Mouse (Mus musculus) forebrain, postnatal 0 days (tissue): ENCODE results near the gene Kdelr1. TPM values are rescaled to one million over a fixed set of nuclear protein-coding genes. Genes with fewer than 3 reads are reported as not detected.

Source experiments
- ATAC-seq: fragments of 200-750 bp; cut with Nextera tagmentation; 2 replicates; pipeline ENCODE4 v1.8.0; 2017; ENCODE audit warnings: mild to moderate bottlenecking, moderate library complexity
- DNase-seq: peaks from one replicate; pipeline ENCODE4 v3.0.0-alpha.2; 2015
- H3K27ac ChIP-seq: fragments of 300-500 bp; sonication (generic); 2 replicates; pipeline ENCODE4 v1.5.1; 2014; ENCODE audit warnings: low read depth, mild to moderate bottlenecking, antibody characterized with exemption, low read length, moderate library complexity, mixed read lengths
- H3K27me3 ChIP-seq: fragments of 300-500 bp; sonication (generic); 2 replicates; pipeline ENCODE4 v1.6.1; 2014; ENCODE audit warnings: mild to moderate bottlenecking, low read length, mixed read lengths; ENCODE audit not compliant: insufficient read depth
- H3K36me3 ChIP-seq: fragments of 300-500 bp; sonication (generic); 2 replicates; pipeline ENCODE4 v1.6.1; 2014; ENCODE audit warnings: mild to moderate bottlenecking, moderate library complexity; ENCODE audit not compliant: insufficient read depth
- H3K4me1 ChIP-seq: fragments of 300-500 bp; sonication (generic); 2 replicates; pipeline ENCODE4 v1.6.1; 2014; ENCODE audit warnings: antibody characterized with exemption; ENCODE audit not compliant: insufficient read depth
- H3K4me2 ChIP-seq: fragments of 300-500 bp; sonication (generic); 2 replicates; pipeline ENCODE4 v1.6.1; 2014; ENCODE audit warnings: low read depth, mild to moderate bottlenecking, moderate library complexity
- H3K4me3 ChIP-seq: fragments of 300-500 bp; sonication (generic); 2 replicates; pipeline ENCODE4 v1.5.1; 2014; ENCODE audit warnings: low read depth, low read length, mixed read lengths
- H3K9ac ChIP-seq: fragments of 300-500 bp; sonication (generic); 2 replicates; pipeline ENCODE4 v1.6.1; 2014; ENCODE audit warnings: mild to moderate bottlenecking
- H3K9me3 ChIP-seq: fragments of 300-500 bp; sonication (generic); 2 replicates; pipeline ENCODE4 v1.6.1; 2016; ENCODE audit warnings: low read length
- CTCF ChIP-seq: sonication (generic); IDR thresholded peaks from 2 replicates; pipeline ENCODE4 v1.5.1; 2016; ENCODE audit warnings: antibody characterized with exemption, control low read depth, low read depth
- WGBS: fragments of 180-500 bp; shearing (Covaris S2); extraction: QIAGEN DNeasy Blood & Tissue Kit; methylation state at CpG from one replicate; pipeline ENCODE4 v1.1.7; 2014; 5-methylcytosine and 5-hydroxymethylcytosine counted together
- polyA plus RNA-seq: library from polyadenylated mRNA; unstranded; fragments of >200 nt; fragmentation: Nextera tagmentation; extraction: Ambion mirVana; gene quantifications from 2 replicates; pipeline ENCODE4 v1.2.1, GENCODE M21; 2015
- total RNA-seq: library from RNA; depleted of rRNA; stranded (reverse); fragments of >200 nt; gene quantifications from 2 replicates; pipeline ENCODE4 v1.2.3, GENCODE M21; 2014; rRNA removed

Gene Kdelr1
- total and polyA plus RNA-seq, 2 experiments from 2014 or later, result 45.8 to 129 TPM

DNA sequence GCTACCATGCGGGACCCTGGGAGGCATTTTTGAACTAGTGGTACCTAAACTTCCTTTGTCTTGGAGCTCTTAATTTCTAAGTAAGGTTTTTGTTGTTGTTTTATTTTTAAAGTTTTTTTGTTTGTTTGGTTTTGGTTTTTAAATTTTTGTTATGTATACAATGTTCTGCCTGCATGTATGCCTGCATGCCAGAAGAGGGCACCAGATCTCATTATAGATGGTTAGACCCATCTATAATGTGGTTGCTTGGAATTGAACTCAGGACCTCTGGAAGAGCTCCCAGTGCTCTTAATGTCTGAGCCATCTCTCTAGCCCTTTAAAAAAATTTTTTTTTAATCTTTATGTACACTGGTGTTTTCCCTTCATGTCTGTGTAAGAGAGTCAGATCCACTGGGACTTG is 57.1 kb downstream of the Kdelr1 start:
- Histone ChIP-seq H3K4me3 (no peak overlapping the region), H3K4me1 (no peaks in the 10 kb centered on the region), H3K9me3 (no peaks in the 10 kb centered on the region), H3K27ac (no peak overlapping the region), H3K36me3 (no peaks in the 10 kb centered on the region), H3K27me3 (no peaks in the 10 kb centered on the region), H3K4me2 (no peak overlapping the region), H3K9ac (no peak overlapping the region)
- ATAC-seq (no peak), DNase-seq (no peak)
- 85% methylated on average over 1 of the region's 1 CpGs for WGBS
- peak; percentile 34 for TF ChIP-seq CTCF

Other genes starting within 250 kb of the Kdelr1 start
- 26.5 and 37.4 TPM in 2 replicates for gene Rasip1, start 245.3 kb upstream of the Kdelr1 start, total RNA-seq
- gene Rasip1, start 245.3 kb upstream of the Kdelr1 start, polyA plus RNA-seq, result 22.8 and 27.2 TPM in 2 replicates
- gene Mamstr, start 232.8 kb upstream of the Kdelr1 start, total RNA-seq, result 2.2 and 2.8 TPM in 2 replicates
- 2.6 TPM in 2 replicates for gene Mamstr, start 232.8 kb upstream of the Kdelr1 start, polyA plus RNA-seq
- 0.15 TPM in 1 of 2 replicates, not detected in the other for gene Fut2, start 206.4 kb upstream of the Kdelr1 start, total RNA-seq
- 0.06 and 0.13 TPM in 2 replicates for gene Fut2, start 206.4 kb upstream of the Kdelr1 start, polyA plus RNA-seq
- gene Ntn5, start 188.8 kb upstream of the Kdelr1 start, total RNA-seq, result 0.23 and 0.33 TPM in 2 replicates
- gene Ntn5, start 188.8 kb upstream of the Kdelr1 start, polyA plus RNA-seq, result 0.47 and 0.79 TPM in 2 replicates
- gene Sec1, start 178.4 kb upstream of the Kdelr1 start, total RNA-seq, result 0.52 and 0.62 TPM in 2 replicates
- 0.18 and 0.34 TPM in 2 replicates for gene Sec1, start 178.4 kb upstream of the Kdelr1 start, polyA plus RNA-seq
- gene Car11, start 172.9 kb upstream of the Kdelr1 start, total RNA-seq, result 104 and 122 TPM in 2 replicates
- 92.1 and 102 TPM in 2 replicates for gene Car11, start 172.9 kb upstream of the Kdelr1 start, polyA plus RNA-seq
- 9.0 and 11.7 TPM in 2 replicates for gene Dbp, start 167.7 kb upstream of the Kdelr1 start, total RNA-seq
- 6.4 and 6.6 TPM in 2 replicates for gene Dbp, start 167.7 kb upstream of the Kdelr1 start, polyA plus RNA-seq
- 891 and 1,057 TPM in 2 replicates for gene Rpl18, start 157.3 kb upstream of the Kdelr1 start, total RNA-seq
- 517 and 655 TPM in 2 replicates for gene Rpl18, start 157.3 kb upstream of the Kdelr1 start, polyA plus RNA-seq
- gene Sphk2, start 154.8 kb upstream of the Kdelr1 start, total RNA-seq, result 19.6 and 21.5 TPM in 2 replicates
- gene Sphk2, start 154.8 kb upstream of the Kdelr1 start, polyA plus RNA-seq, result 16.5 and 18.7 TPM in 2 replicates
- gene Fam83e, start 151.6 kb upstream of the Kdelr1 start, total RNA-seq, result 0.31 and 0.33 TPM in 2 replicates
- 0.09 TPM in 1 of 2 replicates, not detected in the other for gene Fam83e, start 151.6 kb upstream of the Kdelr1 start, polyA plus RNA-seq
- not detected in 2 replicates for gene Spaca4, start 147.0 kb upstream of the Kdelr1 start, total RNA-seq
- not detected in 2 replicates for gene Spaca4, start 147.0 kb upstream of the Kdelr1 start, polyA plus RNA-seq
- gene Lmtk3, start 89.0 kb upstream of the Kdelr1 start, total RNA-seq, result 128 and 144 TPM in 2 replicates
- gene Lmtk3, start 89.0 kb upstream of the Kdelr1 start, polyA plus RNA-seq, result 8.9 and 12.5 TPM in 2 replicates
- 6.5 and 8.9 TPM in 2 replicates for gene Sult2b1, start 88.1 kb upstream of the Kdelr1 start, total RNA-seq
- 9.6 and 10.0 TPM in 2 replicates for gene Sult2b1, start 88.1 kb upstream of the Kdelr1 start, polyA plus RNA-seq
- gene Cyth2, start 58.2 kb upstream of the Kdelr1 start, total RNA-seq, result 253 and 270 TPM in 2 replicates
- gene Cyth2, start 58.2 kb upstream of the Kdelr1 start, polyA plus RNA-seq, result 282 and 317 TPM in 2 replicates
- gene Kcnj14, start 48.0 kb upstream of the Kdelr1 start, total RNA-seq, result 0.54 and 1.00 TPM in 2 replicates
- 0.48 and 1.1 TPM in 2 replicates for gene Kcnj14, start 48.0 kb upstream of the Kdelr1 start, polyA plus RNA-seq
- gene Grwd1, start 41.8 kb upstream of the Kdelr1 start, total RNA-seq, result 39.3 and 41.8 TPM in 2 replicates
- gene Grwd1, start 41.8 kb upstream of the Kdelr1 start, polyA plus RNA-seq, result 55.9 and 60.7 TPM in 2 replicates
- gene Grin2d, start 5.6 kb downstream of the Kdelr1 start, total RNA-seq, result 9.0 and 12.9 TPM in 2 replicates
- 1.9 and 3.4 TPM in 2 replicates for gene Grin2d, start 5.6 kb downstream of the Kdelr1 start, polyA plus RNA-seq
- gene Syngr4, start 23.9 kb downstream of the Kdelr1 start, total RNA-seq, result 0.31 TPM in 1 of 2 replicates, not detected in the other
- gene Syngr4, start 23.9 kb downstream of the Kdelr1 start, polyA plus RNA-seq, result 0.40 TPM in 2 replicates
- 22.1 and 29.7 TPM in 2 replicates for gene Tmem143, start 24.2 kb downstream of the Kdelr1 start, total RNA-seq
- 4.9 and 5.7 TPM in 2 replicates for gene Tmem143, start 24.2 kb downstream of the Kdelr1 start, polyA plus RNA-seq
- 10.0 and 22.7 TPM in 2 replicates for gene Emp3, start 48.6 kb downstream of the Kdelr1 start, total RNA-seq
- 24.9 and 33.7 TPM in 2 replicates for gene Emp3, start 48.6 kb downstream of the Kdelr1 start, polyA plus RNA-seq
- 4.3 and 5.8 TPM in 2 replicates for gene Ccdc114, start 51.3 kb downstream of the Kdelr1 start, total RNA-seq
- 3.1 and 5.1 TPM in 2 replicates for gene Ccdc114, start 51.3 kb downstream of the Kdelr1 start, polyA plus RNA-seq
- gene Abcc6, start 157.5 kb downstream of the Kdelr1 start, total RNA-seq, result 0.54 and 0.62 TPM in 2 replicates
- gene Abcc6, start 157.5 kb downstream of the Kdelr1 start, polyA plus RNA-seq, result 0.11 and 0.34 TPM in 2 replicates
- 40.5 and 41.1 TPM in 2 replicates for gene Nomo1, start 160.9 kb downstream of the Kdelr1 start, total RNA-seq
- gene Nomo1, start 160.9 kb downstream of the Kdelr1 start, polyA plus RNA-seq, result 27.3 and 32.9 TPM in 2 replicates
- 13.1 TPM in 2 replicates for gene Kcnj11, start 228.0 kb downstream of the Kdelr1 start, total RNA-seq
- 2.6 TPM in 2 replicates for gene Kcnj11, start 228.0 kb downstream of the Kdelr1 start, polyA plus RNA-seq